22 mouse cellular contexts compared by ENCODE assay signal in the genomic region with DNA sequence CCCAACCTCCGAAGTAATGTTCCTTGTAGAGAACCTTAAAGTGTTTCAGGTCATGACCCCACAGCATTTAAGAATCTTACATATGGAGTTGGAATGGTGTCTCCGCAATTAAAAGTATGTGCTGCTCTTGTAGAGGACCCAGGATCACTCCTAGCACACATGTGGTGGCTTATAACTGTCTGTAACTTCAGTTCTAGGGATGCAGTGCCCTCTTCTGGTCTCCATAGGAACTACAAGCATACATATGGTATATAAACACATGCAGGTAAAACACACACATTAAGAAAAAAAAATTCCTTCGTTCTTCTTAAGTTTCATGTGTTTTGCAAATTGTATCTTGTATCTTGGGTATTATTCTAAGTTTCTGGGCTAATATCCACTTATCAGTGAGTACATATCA.
DNase-seq lines count a peak whose midpoint lies in the region; ATAC-seq and TF ChIP-seq lines count a peak whose summit lies in the region.
"Had no signal": no experiment of that assay in that cellular context is flagged by ENCODE, and none has a peak within 500 bp of the region (broad histone marks: within the 10 kb centered on the region; RNA-seq: fewer than 3 reads in every experiment).

No protein-coding gene starts in this region.

- no peak overlapping the region for H3K4me3 ChIP-seq in liver, embryonic 14.5 days (ENCODE audit: insufficient read depth in 1 of 2, low read depth in 2 of 2, low read length in 2 of 2)
- H3K4me3 ChIP-seq: embryonic facial prominence, embryonic 12.5 days; hindbrain, embryonic 13.5 days; limb, embryonic 13.5 days; megakaryocyte, embryonic 14.5 days had no signal

- peak; percentile 10 for DNase-seq in embryo, embryonic 10.5 days (ENCODE audit: low spot score)
- no peak for DNase-seq in embryo, embryonic 11 days
- peak in 1 of 3 experiments; percentile 2 for DNase-seq in liver, embryonic 14.5 days (ENCODE audit: low read depth in 3 of 3, low spot score in 3 of 3)
- no peak for DNase-seq in liver
- peak; percentile 23 for DNase-seq in A20 (ENCODE audit: low read depth, low spot score)
- no peak for DNase-seq in brain, embryonic 14.5 days (ENCODE audit: low read depth)
- DNase-seq in gastrocnemius, postnatal 36 days, result no peak
- DNase-seq: cerebellum, adult 11 months; cerebellum, postnatal 36 days; forebrain, postnatal 0 days; heart, adult 18-20 months; heart, postnatal 10 days; kidney, adult 11 months; kidney, postnatal 10 days; lung, adult 2 months; right cerebral cortex, adult 18-20 months had no signal

- TF ChIP-seq EP300 in liver, embryonic 14.5 days (IDR thresholded peaks at IDR 0.05; ENCODE audit: low read depth), result no peak

- 73% methylated on average over 3 of the region's 3 CpGs for WGBS in liver, embryonic 14.5 days (ENCODE audit: insufficient replicate concordance)

- H3K27ac ChIP-seq in liver, embryonic 14.5 days, result no peak overlapping the region
- H3K27ac ChIP-seq: embryonic facial prominence, embryonic 12.5 days; hindbrain, embryonic 13.5 days; limb, embryonic 13.5 days had no signal

- no peaks in the 10 kb centered on the region for H3K9me3 ChIP-seq in liver, embryonic 14.5 days (ENCODE audit: control insufficient read depth, low read length)
- H3K9me3 ChIP-seq: embryonic facial prominence, embryonic 12.5 days; hindbrain, embryonic 13.5 days; limb, embryonic 13.5 days had no signal

- H3K4me1 ChIP-seq in liver, embryonic 14.5 days (replicated peaks; ENCODE audit: control insufficient read depth in 2 of 2, insufficient read depth in 2 of 2, low read length in 1 of 2), result no peaks in the 10 kb centered on the region
- H3K4me1 ChIP-seq: embryonic facial prominence, embryonic 12.5 days; limb, embryonic 13.5 days; megakaryocyte, embryonic 14.5 days had no signal

- no peaks in the 10 kb centered on the region for H3K36me3 ChIP-seq in liver, embryonic 14.5 days (replicated peaks; ENCODE audit: control insufficient read depth, insufficient read depth, low read depth)
- H3K36me3 ChIP-seq: embryonic facial prominence, embryonic 12.5 days; hindbrain, embryonic 13.5 days; limb, embryonic 13.5 days had no signal

- TF ChIP-seq POLR2A in brain, embryonic 14.5 days (IDR thresholded peaks at IDR 0.05; ENCODE audit: borderline replicate concordance, extremely low read depth, insufficient read depth, insufficient read length, poor library complexity, severe bottlenecking), result no peak

- peak; percentile 30; the same call in 1 of the 2 replicates for TF ChIP-seq CTCF in liver, embryonic 14.5 days (IDR thresholded peaks at IDR 0.05; ENCODE audit: low read depth)
- 0 out of 2 replicates have a peak, but pooled peaks have one; percentile 15 for TF ChIP-seq CTCF in brain, embryonic 14.5 days (IDR thresholded peaks at IDR 0.05; ENCODE audit: borderline replicate concordance, extremely low read depth, insufficient read depth, insufficient read length)

- H3K9ac ChIP-seq in liver, embryonic 14.5 days (replicated peaks), result no peak overlapping the region
- H3K9ac ChIP-seq: embryonic facial prominence, embryonic 12.5 days; forebrain, postnatal 0 days; hindbrain, embryonic 13.5 days; limb, embryonic 13.5 days had no signal

- no peak overlapping the region for H3K4me2 ChIP-seq in liver, embryonic 14.5 days (ENCODE audit: low read depth)
- H3K4me2 ChIP-seq: embryonic facial prominence, embryonic 12.5 days; hindbrain, embryonic 13.5 days; limb, embryonic 13.5 days had no signal

- intact Hi-C loops in gastrocnemius, postnatal 36 days (cut with DNase I), result no loop called here

- H3K27me3 ChIP-seq in liver, embryonic 14.5 days (ENCODE audit: control insufficient read depth, insufficient read depth, low read length), result no peaks in the 10 kb centered on the region
- H3K27me3 ChIP-seq: embryonic facial prominence, embryonic 12.5 days; hindbrain, embryonic 13.5 days; limb, embryonic 13.5 days; megakaryocyte, embryonic 14.5 days had no signal

- no peak for ATAC-seq in liver, embryonic 14.5 days (ENCODE audit: insufficient read depth)
- ATAC-seq in megakaryocyte progenitor cell, adult 5-6 weeks (replicated peaks; ENCODE audit: poor library complexity), result no peak
- ATAC-seq: forebrain, postnatal 0 days; midbrain, embryonic 16.5 days had no signal

Comparison
In these comparisons a context has a peak if more than half of its experiments do, and no peak if none do; other contexts are left out.
1. DNase-seq: peak in embryo, embryonic 10.5 days (single experiment) and A20 (single experiment); none in embryo, embryonic 11 days (single experiment), liver (single experiment), brain, embryonic 14.5 days (single experiment) and gastrocnemius, postnatal 36 days (0 of 2).